Mouse (Mus musculus) thymus, adult 2 months (tissue): Measurements from ENCODE around the gene Avpr1b. TPM values are rescaled to one million over a fixed set of nuclear protein-coding genes. Genes with fewer than 3 reads are reported as not detected.
A peak's percentile ranks its signal among the peaks of the same experiment; 100 is the strongest.

Experiments used
- DNase-seq: peaks from one replicate; pipeline ENCODE4 v3.0.0; 2021
- H3K27ac ChIP-seq: fragments of 200-500 bp; 2 replicates; pipeline ENCODE4 v1.5.1; 2012; ENCODE audit warnings: low read length, control low read depth; ENCODE audit not compliant: control insufficient read depth, insufficient read depth
- H3K27me3 ChIP-seq: fragments of 200-500 bp; 2 replicates; pipeline ENCODE4 v1.6.1; 2012; ENCODE audit warnings: mild to moderate bottlenecking, low read length, moderate library complexity, mixed read lengths; ENCODE audit not compliant: control insufficient read depth, insufficient read depth
- H3K36me3 ChIP-seq: fragments of 200-500 bp; 2 replicates; pipeline ENCODE4 v1.6.1; 2012; ENCODE audit warnings: mild to moderate bottlenecking, low read length, moderate library complexity; ENCODE audit not compliant: control insufficient read depth, insufficient read depth
- H3K4me1 ChIP-seq: fragments of 200-500 bp; replicated peaks from 2 replicates; pipeline ENCODE4 v1.6.1; 2012; ENCODE audit warnings: low read length; ENCODE audit not compliant: control insufficient read depth, insufficient read depth
- H3K4me3 ChIP-seq: fragments of 200-500 bp; 2 replicates; pipeline ENCODE4 v1.5.1; 2012; ENCODE audit warnings: mild to moderate bottlenecking, low read length, control low read depth, moderate library complexity; ENCODE audit not compliant: control insufficient read depth, insufficient read depth
- CTCF ChIP-seq: fragments of 200-500 bp; IDR thresholded peaks from 2 replicates; pipeline ENCODE4 v1.5.1; 2012; ENCODE audit warnings: mild to moderate bottlenecking, control low read depth, low read length, moderate library complexity, borderline replicate concordance; ENCODE audit not compliant: control insufficient read depth, poor library complexity, insufficient read depth; ENCODE audit errors: extremely low read depth
- POLR2A ChIP-seq: fragments of 200-500 bp; IDR thresholded peaks from 2 replicates; pipeline ENCODE4 v1.6.1; 2012; ENCODE audit warnings: mild to moderate bottlenecking, low read length, control low read depth, moderate library complexity; ENCODE audit not compliant: control insufficient read depth, poor library complexity, insufficient read depth; ENCODE audit errors: extremely low read depth
- WGBS: fragments of 180-500 bp; shearing (Covaris S2); methylation state at CpG from one replicate; pipeline ENCODE4 v1.1.7; 2018; 5-methylcytosine and 5-hydroxymethylcytosine counted together
- polyA plus RNA-seq: library from polyadenylated mRNA; depleted of rRNA; stranded (reverse); fragments of >200 nt; gene quantifications from 2 replicates; pipeline ENCODE4 v1.2.3, GENCODE M21; 2012

Avpr1b gene
- polyA plus RNA-seq, 1 experiment: not detected

- WGBS: 85% methylated on average over 2 of the region's 2 CpGs
- no peaks in the 10 kb centered on the region for H3K4me1 ChIP-seq
- H3K27ac ChIP-seq: no peak overlapping the region
- no peak overlapping the region for H3K4me3 ChIP-seq
- no peaks in the 10 kb centered on the region for H3K36me3 ChIP-seq
- H3K27me3 ChIP-seq: no peaks in the 10 kb centered on the region
- no peak for DNase-seq
- no peak for TF ChIP-seq CTCF
- no peak for TF ChIP-seq POLR2A
These were observed 7.7 kb downstream of the Avpr1b start for GRCm38 (mm10) chr1:131606719-131607118.

- no peaks in the 10 kb centered on the region for H3K27me3 ChIP-seq
- no peak overlapping the region for H3K4me3 ChIP-seq
- no peaks in the 10 kb centered on the region for H3K4me1 ChIP-seq
- no peak overlapping the region for H3K27ac ChIP-seq
- no peaks in the 10 kb centered on the region for H3K36me3 ChIP-seq
- 70% methylated on average over 4 of the region's 4 CpGs for WGBS
- no peak for TF ChIP-seq POLR2A
- TF ChIP-seq CTCF: no peak
- peak; percentile 16 for DNase-seq
These were observed 13.6 kb downstream of the Avpr1b start for GRCm38 (mm10) chr1:131612556-131613155.

GRCm38 (mm10) chr1:131613361-131614133 lies 14.5 kb downstream of the Avpr1b start:
- H3K36me3 ChIP-seq: no peaks in the 10 kb centered on the region
- 74% methylated on average over 16 of the region's 16 CpGs for WGBS
- H3K4me3 ChIP-seq: no peak overlapping the region
- H3K27ac ChIP-seq: no peak overlapping the region
- no peaks in the 10 kb centered on the region for H3K27me3 ChIP-seq
- TF ChIP-seq CTCF (peak; percentile 67; the same call in 1 of the 2 replicates), POLR2A (no peak)
- DNase-seq: peak; percentile 82
- no peaks in the 10 kb centered on the region for H3K4me1 ChIP-seq

- Histone ChIP-seq H3K4me3 (no peak overlapping the region), H3K4me1 (no peaks in the 10 kb centered on the region), H3K27me3 (no peaks in the 10 kb centered on the region), H3K36me3 (no peaks in the 10 kb centered on the region), H3K27ac (no peak overlapping the region)
- 90% methylated on average over 6 of the region's 6 CpGs for WGBS
- no peak for TF ChIP-seq CTCF
- no peak for TF ChIP-seq POLR2A
- no peak for DNase-seq
These were observed 15.6 kb downstream of the Avpr1b start for GRCm38 (mm10) chr1:131614641-131615040.

- H3K4me1 ChIP-seq: no peaks in the 10 kb centered on the region
- 83% methylated on average over 1 of the region's 1 CpGs for WGBS
- no peak overlapping the region for H3K27ac ChIP-seq
- H3K27me3 ChIP-seq: no peaks in the 10 kb centered on the region
- TF ChIP-seq POLR2A (no peak), CTCF (no peak)
- no peaks in the 10 kb centered on the region for H3K36me3 ChIP-seq
- no peak for DNase-seq
- H3K4me3 ChIP-seq: no peak overlapping the region
These were observed 17.1 kb downstream of the Avpr1b start for GRCm38 (mm10) chr1:131616131-131616530.

- no peak for DNase-seq
- 93% methylated on average over 5 of the region's 5 CpGs for WGBS
- H3K27ac ChIP-seq: no peak overlapping the region
- H3K27me3 ChIP-seq: no peaks in the 10 kb centered on the region
- no peaks in the 10 kb centered on the region for H3K4me1 ChIP-seq
- no peak overlapping the region for H3K4me3 ChIP-seq
- no peaks in the 10 kb centered on the region for H3K36me3 ChIP-seq
- no peak for TF ChIP-seq POLR2A
- no peak for TF ChIP-seq CTCF
These were observed 17.6 kb downstream of the Avpr1b start for GRCm38 (mm10) chr1:131616546-131617220.

GRCm38 (mm10) chr1:131618576-131618975 lies 19.5 kb downstream of the Avpr1b start:
- Histone ChIP-seq H3K27ac (no peak overlapping the region), H3K4me3 (no peak overlapping the region), H3K27me3 (no peaks in the 10 kb centered on the region), H3K4me1 (no peaks in the 10 kb centered on the region), H3K36me3 (no peaks in the 10 kb centered on the region)
- no peak for DNase-seq
- TF ChIP-seq CTCF (no peak), POLR2A (no peak)
- 92% methylated on average over 1 of the region's 1 CpGs for WGBS
